Mouse (Mus musculus) heart, embryonic 15.5 days (tissue): ENCODE data around the gene Six4. TPM values are rescaled to one million over a fixed set of nuclear protein-coding genes. Genes with fewer than 3 reads are reported as not detected.
"Not testable (repeated sequence)": the region's sequence is repeated elsewhere in the genome, so short reads cannot be mapped to it uniquely, and the experiment has no call there.

Source experiments
- ATAC-seq: fragments of 200-750 bp; cut with Nextera tagmentation; replicated peaks from 2 replicates; pipeline ENCODE4 v1.8.0; 2017; ENCODE audit warnings: low read depth, moderate TSS enrichment; ENCODE audit not compliant: insufficient number of reproducible peaks, insufficient read depth, low FRiP score
- H3K27ac ChIP-seq: fragments of 300-500 bp; sonication (generic); 2 replicates; pipeline ENCODE4 v1.5.1; 2015; ENCODE audit warnings: mild to moderate bottlenecking, inconsistent platforms
- H3K27me3 ChIP-seq: fragments of 300-500 bp; sonication (generic); 2 replicates; pipeline ENCODE4 v1.6.1; 2015; ENCODE audit warnings: inconsistent platforms
- H3K36me3 ChIP-seq: fragments of 300-500 bp; sonication (generic); 2 replicates; pipeline ENCODE4 v1.6.1; 2015; ENCODE audit warnings: mild to moderate bottlenecking, inconsistent platforms
- H3K4me1 ChIP-seq: fragments of 300-500 bp; sonication (generic); replicated peaks from 2 replicates; pipeline ENCODE4 v1.6.1; 2015; ENCODE audit warnings: inconsistent platforms
- H3K4me2 ChIP-seq: fragments of 300-500 bp; sonication (generic); 2 replicates; pipeline ENCODE4 v1.6.1; 2015; ENCODE audit warnings: inconsistent platforms, mild to moderate bottlenecking, moderate library complexity
- H3K4me3 ChIP-seq: fragments of 300-500 bp; sonication (generic); 2 replicates; pipeline ENCODE4 v1.5.1; 2015; ENCODE audit warnings: mild to moderate bottlenecking, inconsistent platforms
- H3K9ac ChIP-seq: fragments of 300-500 bp; sonication (generic); 2 replicates; pipeline ENCODE4 v1.6.1; 2015; ENCODE audit warnings: mild to moderate bottlenecking, inconsistent platforms
- H3K9me3 ChIP-seq: fragments of 300-500 bp; sonication (generic); replicated peaks from 2 replicates; pipeline ENCODE4 v1.6.1; 2016; ENCODE audit warnings: inconsistent platforms
- WGBS: fragments of 180-500 bp; shearing (Covaris S2); methylation state at CpG from one replicate; pipeline ENCODE4 v1.1.7; 2015; ENCODE audit warnings: mixed read lengths; 5-methylcytosine and 5-hydroxymethylcytosine counted together
- polyA plus RNA-seq: library from polyadenylated mRNA; unstranded; fragments of >200 nt; fragmentation: Nextera tagmentation; extraction: Ambion mirVana; gene quantifications from 2 replicates; pipeline ENCODE4 v1.2.1, GENCODE M21; 2015

Six4 gene
- polyA plus RNA-seq, 1 experiment from 2014 or later, result 0.82 TPM

DNA sequence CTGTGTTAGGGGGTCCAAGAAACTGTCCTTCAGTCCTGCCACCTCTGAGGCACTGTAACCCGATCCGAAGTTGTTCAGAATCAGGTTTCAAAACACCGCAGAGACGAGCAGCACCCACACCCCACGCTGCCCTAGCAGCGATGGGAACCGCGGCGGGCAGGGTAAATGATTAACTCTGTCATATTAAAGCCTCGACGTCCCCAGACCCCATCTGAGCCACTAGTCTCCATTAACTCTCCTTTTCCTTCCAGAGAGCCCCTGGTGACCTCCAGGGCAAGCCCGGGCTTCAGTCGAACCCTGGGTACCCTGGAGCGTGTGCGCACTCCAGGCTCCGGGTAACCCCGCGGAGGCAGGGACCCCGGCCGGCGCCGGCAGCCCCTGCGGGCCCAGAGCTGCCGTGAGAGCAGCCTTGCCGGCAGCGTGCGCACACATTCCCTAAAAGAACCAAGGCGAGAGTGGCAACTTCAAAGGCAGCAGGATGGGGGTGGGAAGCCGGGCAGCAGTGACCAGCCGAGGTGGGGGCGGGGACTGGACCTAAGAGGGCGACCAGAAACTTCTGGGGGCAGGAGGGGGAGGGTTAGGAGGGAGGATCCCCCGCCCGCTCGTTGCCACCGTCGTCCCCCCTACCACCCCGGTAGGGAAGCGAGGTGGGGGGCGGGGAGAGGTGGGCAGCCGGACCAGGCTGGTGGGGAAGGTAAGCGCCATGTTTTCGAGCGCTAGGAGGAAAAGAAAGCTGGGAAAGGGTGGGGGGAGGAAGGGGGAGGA is 1.5 kb downstream of the Six4 start:
- WGBS, result 1% methylated on average over 43 of the region's 44 CpGs
- Histone ChIP-seq H3K4me3 (peak overlapping the region; percentile 82), H3K36me3 (no peaks in the 10 kb centered on the region), H3K27me3 (no peaks in the 10 kb centered on the region), H3K4me2 (peak overlapping the region; percentile 99), H3K27ac (peak overlapping the region; percentile 70), H3K4me1 (peaks cover 20% of the 10 kb centered on the region), H3K9me3 (no peaks in the 10 kb centered on the region), H3K9ac (peak overlapping the region; percentile 70)
- ATAC-seq, result 0 out of 2 replicates have a peak, but pooled peaks have one; percentile 28

- H3K27me3 ChIP-seq, result no peaks in the 10 kb centered on the region
- no peaks in the 10 kb centered on the region for H3K9me3 ChIP-seq
- peak overlapping the region; percentile 82 for H3K4me3 ChIP-seq
- WGBS, result 18% methylated on average over 23 of the region's 23 CpGs
- no peak; the same call in 1 of the 2 replicates for ATAC-seq
- no peaks in the 10 kb centered on the region for H3K36me3 ChIP-seq
- H3K27ac ChIP-seq, result no peak overlapping the region
- H3K9ac ChIP-seq, result 0 out of 2 replicates have a peak overlapping the region, but pooled peaks have one; percentile 70
- H3K4me1 ChIP-seq, result peaks cover 20% of the 10 kb centered on the region
- peak overlapping the region; percentile 99 for H3K4me2 ChIP-seq
These were observed 2.7 kb downstream of the Six4 start for GRCm38 (mm10) chr12:73110431-73111111.

GRCm38 (mm10) chr12:73107821-73108220 is 5.4 kb downstream of the Six4 start:
- 57% methylated on average over 2 of the region's 2 CpGs for WGBS
- H3K4me1 ChIP-seq, result peaks cover 16% of the 10 kb centered on the region

GRCm38 (mm10) chr12:73103713-73104112 is 9.5 kb downstream of the Six4 start:
- ATAC-seq, result no peak
- H3K9ac ChIP-seq, result no peak overlapping the region
- 76% methylated on average over 12 of the region's 12 CpGs for WGBS
- H3K9me3 ChIP-seq, result no peaks in the 10 kb centered on the region
- no peak overlapping the region for H3K4me3 ChIP-seq
- 0 out of 2 replicates have a peak, but pooled peaks cover 3% of the 10 kb centered on the region for H3K4me1 ChIP-seq
- H3K27ac ChIP-seq, result no peak overlapping the region
- H3K4me2 ChIP-seq, result no peak overlapping the region
- H3K36me3 ChIP-seq, result peaks cover 10% of the 10 kb centered on the region
- no peaks in the 10 kb centered on the region for H3K27me3 ChIP-seq

More at GRCm38 (mm10) chr12:73107821-73108220, 5.4 kb downstream of the Six4 start:
- peaks cover 10% of the 10 kb centered on the region for H3K36me3 ChIP-seq
- no peak overlapping the region for H3K4me3 ChIP-seq
- H3K27ac ChIP-seq, result no peak overlapping the region
- no peak overlapping the region for H3K9ac ChIP-seq
- no peaks in the 10 kb centered on the region for H3K27me3 ChIP-seq
- ATAC-seq, result no peak
- H3K4me2 ChIP-seq, result no peak overlapping the region
- no peaks in the 10 kb centered on the region for H3K9me3 ChIP-seq

- WGBS, result 37% methylated on average over 4 of the region's 4 CpGs
- H3K9ac ChIP-seq, result no peak overlapping the region
- H3K9me3 ChIP-seq, result no peaks in the 10 kb centered on the region
- no peaks in the 10 kb centered on the region for H3K27me3 ChIP-seq
- H3K4me2 ChIP-seq, result no peak overlapping the region
- no peak for ATAC-seq
- peaks cover 8% of the 10 kb centered on the region for H3K36me3 ChIP-seq
- no peak overlapping the region for H3K4me3 ChIP-seq
- H3K27ac ChIP-seq, result no peak overlapping the region
- H3K4me1 ChIP-seq, result peaks cover 7% of the 10 kb centered on the region; the same call in 1 of the 2 replicates
These were observed 14.7 kb downstream of the Six4 start for GRCm38 (mm10) chr12:73098593-73098992.

- not testable (repeated sequence) for H3K36me3 ChIP-seq, H3K27ac ChIP-seq, H3K9ac ChIP-seq, ATAC-seq, H3K27me3 ChIP-seq, H3K4me2 ChIP-seq, H3K4me3 ChIP-seq, H3K4me1 ChIP-seq, H3K9me3 ChIP-seq
- 82% methylated on average over 5 of the region's 5 CpGs for WGBS
These were observed 17.1 kb downstream of the Six4 start for GRCm38 (mm10) chr12:73096177-73096576.

DNA sequence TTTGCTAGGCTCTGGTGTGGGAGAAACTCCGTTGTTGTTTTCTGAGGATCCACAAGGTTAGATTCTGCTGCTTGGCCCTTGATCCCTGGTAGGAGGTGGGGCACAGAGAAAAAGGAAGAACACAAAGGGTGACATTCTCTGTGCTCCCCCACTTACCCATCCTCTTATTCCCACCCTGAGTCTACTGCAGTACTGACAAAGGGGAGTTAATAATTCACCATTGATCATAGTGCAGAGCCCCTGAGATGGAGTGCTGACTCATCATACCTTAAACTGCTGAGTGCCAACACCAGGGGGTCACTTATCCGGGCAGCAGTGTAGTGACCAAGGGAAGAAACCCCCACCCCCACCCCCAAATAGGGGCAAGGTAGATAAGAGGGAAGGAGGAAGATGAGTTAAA is 18.7 kb downstream of the Six4 start:
- Histone ChIP-seq H3K4me2 (no peak overlapping the region), H3K4me3 (no peak overlapping the region), H3K27me3 (no peaks in the 10 kb centered on the region), H3K27ac (no peak overlapping the region), H3K4me1 (peaks cover 7% of the 10 kb centered on the region; the same call in 1 of the 2 replicates), H3K9ac (no peak overlapping the region), H3K36me3 (no peaks in the 10 kb centered on the region), H3K9me3 (no peaks in the 10 kb centered on the region)
- 28% methylated on average over 2 of the region's 2 CpGs for WGBS
- no peak for ATAC-seq

DNA sequence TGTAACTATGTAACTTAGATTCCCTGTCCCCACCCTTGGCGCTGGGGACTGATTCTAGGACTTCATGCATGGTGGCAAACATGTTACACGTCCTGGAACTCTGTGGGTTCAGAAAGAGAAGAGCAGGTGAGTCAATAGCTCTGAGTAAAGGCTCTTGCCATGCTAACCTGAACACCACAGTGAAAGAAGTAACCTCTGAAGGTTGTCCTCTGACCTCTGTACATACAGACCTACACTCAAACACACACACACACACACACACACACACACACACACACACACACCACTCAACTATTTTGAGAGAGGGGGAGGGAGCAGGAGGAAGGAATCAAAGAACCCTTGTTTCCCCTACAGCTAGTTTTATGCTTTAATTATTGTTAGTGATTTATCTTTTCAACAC is 19.1 kb downstream of the Six4 start:
- Histone ChIP-seq H3K4me2 (no peak overlapping the region), H3K9me3 (no peaks in the 10 kb centered on the region), H3K27me3 (no peaks in the 10 kb centered on the region), H3K27ac (no peak overlapping the region), H3K36me3 (no peaks in the 10 kb centered on the region), H3K9ac (no peak overlapping the region), H3K4me3 (no peak overlapping the region), H3K4me1 (peaks cover 7% of the 10 kb centered on the region; the same call in 1 of the 2 replicates)
- 79% methylated on average over 2 of the region's 2 CpGs for WGBS
- no peak for ATAC-seq

DNA sequence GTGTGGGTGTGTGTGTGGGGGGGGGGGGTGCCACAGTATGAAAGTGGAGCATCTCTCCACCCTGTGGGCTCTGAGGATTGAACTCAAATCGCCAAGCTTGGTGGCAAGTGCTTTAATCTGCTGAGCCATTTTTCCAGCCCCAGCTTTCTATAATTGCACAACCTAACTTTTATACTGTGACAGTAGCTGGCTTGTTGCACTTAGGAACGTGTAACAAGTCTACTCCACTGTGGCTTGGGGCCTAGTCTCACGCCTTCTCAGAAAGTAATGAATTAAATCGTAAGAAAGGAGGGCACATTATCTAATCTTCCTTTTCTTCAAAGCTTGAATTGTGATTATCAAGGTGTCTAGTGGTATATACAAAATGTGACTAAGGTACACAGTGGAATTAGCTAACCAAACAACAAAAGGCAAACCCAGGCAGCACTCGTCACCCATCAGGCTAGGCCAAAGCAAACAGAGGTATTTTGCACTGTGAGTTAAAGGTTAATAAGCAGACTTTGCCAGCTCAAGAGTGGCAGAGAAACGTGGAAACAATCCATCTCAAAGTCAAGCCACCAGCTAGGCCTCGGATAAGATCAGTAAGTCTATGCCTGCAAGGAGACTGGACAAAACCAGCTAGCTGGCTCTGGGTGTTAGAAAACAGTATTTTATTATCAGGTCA is 22.5 kb downstream of the Six4 start:
- Histone ChIP-seq H3K4me2 (no peak overlapping the region), H3K27ac (no peak overlapping the region), H3K9ac (no peak overlapping the region), H3K4me1 (no peaks in the 10 kb centered on the region), H3K36me3 (no peaks in the 10 kb centered on the region), H3K4me3 (no peak overlapping the region), H3K27me3 (no peaks in the 10 kb centered on the region), H3K9me3 (no peaks in the 10 kb centered on the region)
- WGBS, result 69% methylated on average over 7 of the region's 7 CpGs
- ATAC-seq, result no peak

DNA sequence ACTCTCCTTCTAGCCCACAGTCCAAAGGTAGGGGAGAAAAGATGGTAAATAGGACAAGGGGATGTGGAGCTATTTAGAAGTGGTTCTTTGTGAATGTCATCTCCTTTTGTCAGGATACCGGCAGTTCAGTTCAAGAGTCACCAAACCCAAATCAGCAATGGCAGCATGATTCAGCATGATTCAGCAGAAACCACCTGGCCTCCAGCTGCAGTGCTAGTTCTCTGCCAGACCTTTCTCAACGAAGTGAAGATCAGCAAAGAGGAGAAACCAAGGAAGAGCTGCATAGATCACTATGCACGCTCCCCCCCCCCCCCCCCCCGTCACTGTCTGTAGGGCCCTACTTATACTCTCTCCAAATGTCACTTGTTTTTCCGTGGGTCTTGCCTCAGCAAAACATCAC is 24.3 kb downstream of the Six4 start:
- WGBS, result 71% methylated on average over 5 of the region's 5 CpGs
- no peak overlapping the region for H3K4me2 ChIP-seq
- H3K27ac ChIP-seq, result no peak overlapping the region
- no peaks in the 10 kb centered on the region for H3K4me1 ChIP-seq
- no peaks in the 10 kb centered on the region for H3K36me3 ChIP-seq
- ATAC-seq, result no peak
- H3K27me3 ChIP-seq, result no peaks in the 10 kb centered on the region
- no peak overlapping the region for H3K9ac ChIP-seq
- H3K9me3 ChIP-seq, result no peaks in the 10 kb centered on the region
- H3K4me3 ChIP-seq, result no peak overlapping the region

DNA sequence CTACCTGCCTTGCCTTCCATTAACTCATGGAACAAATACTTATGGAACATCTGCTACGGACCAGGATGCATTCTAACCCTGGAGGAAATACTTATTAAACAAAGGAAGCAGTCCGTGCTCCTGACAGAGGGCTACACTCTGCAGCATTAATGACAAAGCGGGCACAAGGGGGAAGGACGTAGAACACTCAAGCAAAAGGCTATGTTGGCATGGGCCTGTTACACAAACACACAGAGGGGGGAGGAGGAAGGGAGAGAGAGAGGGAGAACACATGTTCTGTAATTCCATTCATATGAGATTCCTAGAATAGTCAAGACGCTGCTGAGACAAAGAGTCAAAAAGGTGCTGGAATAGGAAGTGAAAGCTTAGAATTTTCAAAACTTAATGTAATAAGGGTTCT is 24.8 kb downstream of the Six4 start:
- Histone ChIP-seq H3K4me1 (no peaks in the 10 kb centered on the region), H3K36me3 (no peaks in the 10 kb centered on the region), H3K4me2 (no peak overlapping the region), H3K9me3 (no peaks in the 10 kb centered on the region), H3K27me3 (no peaks in the 10 kb centered on the region), H3K4me3 (no peak overlapping the region), H3K27ac (no peak overlapping the region), H3K9ac (no peak overlapping the region)
- ATAC-seq, result no peak
- 75% methylated on average over 5 of the region's 5 CpGs for WGBS
